Mouse (Mus musculus): ENCODE measurements around the gene Rere.

Rere gene

GRCm38 (mm10) chr4:150382504-150382903 lies 101.1 kb downstream of the Rere start:
- DNase-seq (ENCODE audit: low read depth), result no peak

GRCm38 (mm10) chr4:150384405-150384804 lies 103.0 kb downstream of the Rere start:
- DNase-seq (ENCODE audit: low read depth), result no peak

- DNase-seq (ENCODE audit: low read depth), result no peak
Observed at GRCm38 (mm10) chr4:150384899-150385298, 103.5 kb downstream of the Rere start.

- DNase-seq (ENCODE audit: low read depth), result no peak
Observed at GRCm38 (mm10) chr4:150388518-150388917, 107.1 kb downstream of the Rere start.

- DNase-seq (ENCODE audit: low read depth), result no peak
Observed at GRCm38 (mm10) chr4:150393607-150394006, 112.2 kb downstream of the Rere start.

GRCm38 (mm10) chr4:150394091-150394490 lies 112.6 kb downstream of the Rere start:
- no peak for DNase-seq (ENCODE audit: low read depth)

GRCm38 (mm10) chr4:150396339-150396738 lies 114.9 kb downstream of the Rere start:
- DNase-seq (ENCODE audit: low read depth), result no peak

GRCm38 (mm10) chr4:150396826-150397620 lies 115.6 kb downstream of the Rere start:
- DNase-seq (ENCODE audit: low read depth), result peak; percentile 44

GRCm38 (mm10) chr4:150399032-150399431 lies 117.6 kb downstream of the Rere start:
- DNase-seq (ENCODE audit: low read depth), result peak; percentile 22

GRCm38 (mm10) chr4:150401830-150402607 lies 120.6 kb downstream of the Rere start:
- no peak for DNase-seq (ENCODE audit: low read depth)

GRCm38 (mm10) chr4:150402608-150402985 lies 121.2 kb downstream of the Rere start:
- DNase-seq (ENCODE audit: low read depth), result no peak

- DNase-seq (ENCODE audit: low read depth), result no peak
Observed at GRCm38 (mm10) chr4:150403941-150404340, 122.5 kb downstream of the Rere start.

- DNase-seq (ENCODE audit: low read depth), result no peak
Observed at GRCm38 (mm10) chr4:150404583-150404982, 123.1 kb downstream of the Rere start.

- peak; percentile 45 for DNase-seq (ENCODE audit: low read depth)
Observed at GRCm38 (mm10) chr4:150405786-150406185, 124.3 kb downstream of the Rere start.

GRCm38 (mm10) chr4:150406320-150406719 lies 124.9 kb downstream of the Rere start:
- peak; percentile 74 for DNase-seq (ENCODE audit: low read depth)

- peak; percentile 62 for DNase-seq (ENCODE audit: low read depth)
Observed at GRCm38 (mm10) chr4:150406821-150407220, 125.4 kb downstream of the Rere start.

GRCm38 (mm10) chr4:150414296-150414695 lies 132.8 kb downstream of the Rere start:
- no peak for DNase-seq (ENCODE audit: low read depth)

GRCm38 (mm10) chr4:150414759-150415158 lies 133.3 kb downstream of the Rere start:
- no peak for DNase-seq (ENCODE audit: low read depth)

GRCm38 (mm10) chr4:150415227-150415969 lies 134.0 kb downstream of the Rere start:
- DNase-seq (ENCODE audit: low read depth), result no peak

- no peak for DNase-seq (ENCODE audit: low read depth)
Observed at GRCm38 (mm10) chr4:150420576-150421263, 139.3 kb downstream of the Rere start.

GRCm38 (mm10) chr4:150426098-150426879 lies 144.8 kb downstream of the Rere start:
- DNase-seq (ENCODE audit: low read depth), result peak; percentile 27
